Mouse (Mus musculus) embryo, embryonic 11.5 days (tissue): ENCODE measurements at regions not wholly inside any gene's neighbourhood (a gene's known extent, or its start where the extent isn't known, plus 50 kb on each side); places are given as distances from the start of the nearest gene placed in this dataset.

Experiments used
- DNase-seq: peaks from one replicate; pipeline ENCODE4 v3.0.0-alpha.2; 2012; ENCODE audit warnings: low read depth, low spot score

DNA sequence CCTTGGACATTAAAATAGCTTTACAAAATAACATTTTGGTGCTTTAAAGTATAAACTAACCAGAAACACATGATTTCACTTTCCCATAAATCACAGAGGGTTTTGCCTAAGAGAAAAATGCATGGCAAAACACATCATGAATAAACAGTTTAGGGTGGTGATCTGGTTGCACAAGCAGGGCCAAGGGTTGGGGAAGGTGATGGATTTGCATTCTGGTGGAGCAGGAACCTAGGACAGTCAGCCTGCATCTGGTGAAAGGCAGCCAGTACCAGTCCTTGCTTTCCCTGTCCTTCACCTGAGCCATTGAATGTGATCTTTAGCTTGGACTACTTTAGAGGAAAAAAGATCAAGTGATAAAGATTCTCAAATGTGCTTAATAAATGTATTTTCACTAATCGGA is 138.1 kb downstream of the Fgf9 start:
- DNase-seq: no peak

DNA sequence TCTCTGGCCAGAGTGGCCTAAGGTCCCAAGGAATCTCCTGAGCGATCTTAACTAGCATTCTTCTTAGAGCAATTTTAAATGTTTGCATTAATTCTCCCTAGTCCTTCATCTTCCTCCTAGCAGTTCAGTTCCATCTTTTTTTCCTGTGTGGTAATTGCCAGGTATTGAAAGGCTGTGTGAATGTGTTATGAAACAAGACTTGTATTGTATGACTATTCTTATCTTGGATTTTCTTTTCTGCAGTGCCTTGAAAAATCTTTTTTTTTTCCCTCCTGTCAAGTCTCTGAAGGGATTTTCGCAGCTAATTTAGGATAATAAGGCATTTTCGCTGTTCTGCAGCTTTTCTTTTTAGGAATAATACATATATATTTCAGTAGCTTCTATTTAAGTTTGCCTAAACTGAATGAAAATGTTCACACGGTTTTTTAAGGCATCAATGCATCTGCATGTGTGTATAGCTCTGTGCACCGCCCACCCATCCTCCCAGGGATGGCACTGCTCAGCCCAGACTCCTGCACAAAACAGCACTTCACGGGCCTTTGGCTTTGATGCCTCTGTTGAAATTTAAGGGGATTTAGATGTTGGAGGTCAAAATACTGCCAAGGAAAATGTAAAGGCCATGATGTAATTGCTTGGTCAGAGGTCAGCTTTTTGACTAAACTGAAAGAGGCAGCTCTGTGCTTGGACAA is 132.4 kb downstream of the Fgf9 start:
- no peak for DNase-seq

DNA sequence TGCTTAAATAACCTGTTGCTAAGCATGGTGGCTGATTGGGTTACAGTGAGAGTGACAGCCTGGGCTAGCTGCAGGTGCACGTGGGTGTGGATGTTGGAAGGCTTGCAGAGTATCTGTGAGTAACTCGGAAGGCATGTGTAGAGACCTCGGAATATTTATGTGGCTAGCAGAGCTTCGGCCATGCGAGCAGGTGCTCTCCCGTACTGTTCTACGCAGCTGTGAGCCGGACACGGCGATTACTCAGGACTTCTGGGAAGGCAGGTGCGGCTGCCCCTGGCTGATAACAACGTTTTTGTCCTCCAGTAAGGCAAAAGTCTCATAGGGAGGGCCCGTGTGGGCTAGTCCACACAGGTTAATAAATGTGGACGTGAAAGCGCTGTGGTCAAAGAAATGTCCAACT is 119.6 kb downstream of the Fgf9 start:
- DNase-seq: no peak

DNA sequence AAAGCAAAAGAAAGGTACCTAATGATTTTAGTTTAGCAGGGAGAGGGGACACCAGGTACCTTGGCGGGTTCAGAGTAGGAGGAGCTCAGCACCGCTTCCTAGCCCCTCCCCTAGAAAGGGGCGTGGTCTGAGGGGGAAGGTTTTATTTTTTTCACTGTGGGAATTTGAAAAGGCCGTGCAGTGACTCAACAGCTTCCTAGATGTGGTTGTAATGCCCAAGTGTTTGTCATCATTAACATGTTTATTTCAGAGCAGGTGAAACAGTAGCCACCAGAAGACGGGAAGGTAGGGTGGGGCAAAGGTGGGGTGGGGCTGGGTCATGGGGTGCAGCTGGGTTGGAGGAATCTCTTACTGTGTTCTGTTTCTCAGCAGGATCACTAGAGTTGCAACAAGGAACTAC is 112.5 kb downstream of the Fgf9 start:
- no peak for DNase-seq

DNA sequence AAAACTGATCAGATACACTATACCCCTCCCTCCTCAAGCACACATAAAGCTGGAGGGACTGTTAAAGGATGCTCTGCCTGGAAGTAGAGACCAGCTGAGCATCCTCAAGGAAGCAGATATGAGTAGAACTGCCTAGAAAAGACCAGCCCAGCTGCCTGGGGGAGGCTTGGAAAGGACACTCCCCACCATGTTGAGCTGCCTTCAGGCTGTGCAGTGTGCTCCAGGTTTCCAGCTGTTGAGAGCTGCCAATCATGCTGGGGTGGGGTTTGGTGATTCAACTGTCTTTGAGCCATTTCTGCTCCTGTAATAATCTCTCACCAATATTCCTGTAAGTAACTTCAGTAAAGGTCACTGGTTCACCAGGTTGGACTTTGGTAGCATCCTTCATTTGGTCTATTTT is 110.4 kb downstream of the Fgf9 start:
- no peak for DNase-seq

DNA sequence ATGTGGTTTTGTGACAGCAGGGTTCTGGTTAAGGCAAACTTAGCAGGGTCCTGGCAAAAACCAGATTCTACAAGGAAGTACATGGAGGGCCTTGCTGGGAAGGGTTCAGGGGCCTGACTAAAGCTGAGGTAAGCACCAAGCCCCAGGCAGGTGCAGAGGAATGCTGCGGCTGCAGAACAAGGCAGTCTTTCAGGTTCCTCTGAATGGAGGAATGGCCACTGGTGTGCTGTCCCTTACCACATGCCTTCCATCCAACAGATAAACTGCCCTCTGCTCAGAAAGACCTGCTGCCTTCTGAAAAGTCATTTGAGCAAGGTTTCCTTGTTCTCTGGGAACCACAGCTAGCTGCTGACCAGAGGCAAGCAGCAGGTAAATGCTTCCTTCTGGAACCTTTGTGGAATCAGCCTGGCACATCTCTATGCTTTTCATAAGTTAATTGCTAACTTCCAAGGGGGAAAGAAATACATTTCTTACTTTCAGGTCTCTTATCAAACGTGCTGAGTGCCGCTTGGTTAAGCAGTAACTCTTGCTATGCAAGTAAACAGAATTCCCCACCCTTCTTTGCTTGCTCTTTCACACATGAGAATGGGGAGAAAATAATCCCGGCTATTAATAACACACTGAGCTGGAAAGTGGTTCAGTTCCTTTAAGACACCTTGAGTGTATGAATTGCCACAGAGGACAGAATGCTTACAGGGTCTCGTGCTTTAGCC is 105.5 kb downstream of the Fgf9 start:
- DNase-seq: no peak

DNA sequence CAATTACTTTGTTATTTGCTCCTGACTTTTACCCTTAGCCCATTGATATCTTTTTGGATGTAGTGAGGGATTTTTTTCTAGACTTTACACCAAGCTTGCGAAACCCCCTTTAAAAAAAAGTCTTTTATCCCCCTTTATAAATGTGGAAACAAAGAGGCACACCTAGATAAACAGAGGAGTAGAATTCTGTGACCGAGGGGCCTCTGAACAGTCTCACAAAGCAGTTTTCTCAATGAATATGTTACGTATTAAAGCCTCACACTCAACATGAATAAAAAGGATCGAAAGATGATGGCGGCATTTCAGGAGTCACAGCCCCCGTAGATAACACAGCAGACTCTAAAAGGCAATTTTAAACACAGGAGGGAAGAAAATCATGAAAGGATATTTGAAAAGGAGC is 104.2 kb downstream of the Fgf9 start:
- no peak for DNase-seq

DNA sequence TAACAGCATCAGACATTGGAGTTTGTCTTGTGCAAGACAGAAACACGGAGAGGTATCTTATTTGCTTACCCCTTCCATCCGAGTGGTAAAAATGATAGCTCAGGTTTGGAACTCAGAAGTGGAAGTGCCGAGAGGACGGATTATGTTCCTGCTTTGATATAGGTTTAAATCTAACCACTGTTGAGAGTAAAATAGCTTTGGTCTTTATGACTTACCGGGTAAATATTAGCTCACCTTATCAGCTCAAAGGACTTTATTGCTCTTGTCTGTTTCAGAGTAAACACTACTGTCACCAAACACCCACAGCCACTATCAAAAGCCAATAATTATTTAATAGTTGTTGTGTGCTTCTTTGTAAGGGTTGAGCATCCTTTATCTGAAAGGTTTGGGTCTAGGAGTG is 98.6 kb downstream of the Fgf9 start:
- DNase-seq: no peak
